Comparison of ENCODE assay signal across 8 mouse cellular contexts in the genomic region with DNA sequence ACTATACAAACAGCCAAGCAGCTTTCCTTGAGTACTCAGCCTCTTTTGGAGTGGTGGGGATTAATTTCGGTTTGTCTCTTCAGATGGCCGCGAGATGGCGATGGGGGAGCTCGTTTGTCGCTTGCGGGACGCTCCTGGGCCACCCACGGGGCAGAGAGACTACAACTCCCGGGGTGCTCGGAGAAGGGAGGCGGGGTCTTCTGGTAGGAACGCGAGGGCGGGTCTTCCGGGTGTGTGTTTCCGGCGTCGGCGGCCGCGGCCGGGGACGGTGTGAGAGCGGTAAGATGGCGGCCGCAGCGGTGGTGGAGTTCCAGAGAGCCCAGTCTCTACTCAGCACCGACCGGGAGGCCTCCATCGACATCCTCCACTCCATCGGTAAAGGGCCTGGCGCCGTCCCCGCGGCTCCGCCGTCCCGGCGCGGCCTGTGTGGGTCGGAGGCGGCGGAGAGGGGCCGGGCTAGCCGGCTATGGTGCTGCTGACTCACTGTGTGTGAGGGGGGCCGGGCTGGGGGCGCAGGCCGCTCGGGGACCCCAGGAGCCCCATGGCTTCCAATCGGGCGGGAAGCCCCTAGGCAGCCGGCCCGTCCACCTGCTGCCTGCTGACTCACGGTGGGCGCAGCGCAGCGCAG. TPM values are rescaled to one million over a fixed set of nuclear protein-coding genes. Genes with fewer than 3 reads are reported as not detected.
DNase-seq lines count a peak whose midpoint lies in the region; ATAC-seq and TF ChIP-seq lines count a peak whose summit lies in the region.

TSS of gene Psmd11 (plus strand) at position 235 of the 628 bp plus-strand sequence.

- peak; percentile 96 for DNase-seq in 3T3-L1 (ENCODE audit: low read depth, low spot score)
- peak; percentile 80 to 92 for DNase-seq in adrenal gland, postnatal 4 days (ENCODE audit: low spot score in 2 of 2)
- peak; percentile 99 for DNase-seq in embryonic facial prominence, embryonic 14.5 days (ENCODE audit: low spot score)
- DNase-seq in heart, adult 2 months, result peak; percentile 94 to 96
- peak; percentile 94 to 95 for DNase-seq in kidney, adult 8-10 months
- peak; percentile 84 to 98 for DNase-seq in spleen, postnatal 10 days (ENCODE audit: low spot score in 2 of 2)

- intact Hi-C loops in heart, adult 2 months (cut with DNase I), result loop anchor here (1.0 kb wide), 1 partner anchor 242 kb away; no protein-coding TSS in a partner anchor

- H3K9ac ChIP-seq in embryonic facial prominence, embryonic 14.5 days (ENCODE audit: low read depth, low read length), result peak within 1 kb of the TSS; percentile 95
- peak within 1 kb of the TSS; percentile 97 for H3K9ac ChIP-seq in heart, adult 2 months (ENCODE audit: low read depth, low read length)
- peak within 1 kb of the TSS; percentile 95 for H3K9ac ChIP-seq in limb, embryonic 13.5 days
- H3K9ac ChIP-seq in midbrain, embryonic 16.5 days (ENCODE audit: low read depth, low read length), result peak within 1 kb of the TSS; percentile 92

- H3K4me3 ChIP-seq in embryonic facial prominence, embryonic 14.5 days (ENCODE audit: low read depth, low read length), result peak within 1 kb of the TSS; percentile 94
- H3K4me3 ChIP-seq in heart, adult 2 months, result peak within 1 kb of the TSS; percentile 95
- peak within 1 kb of the TSS; percentile 99 for H3K4me3 ChIP-seq in limb, embryonic 13.5 days
- peak within 1 kb of the TSS; percentile 98 for H3K4me3 ChIP-seq in midbrain, embryonic 16.5 days (ENCODE audit: low read depth, low read length)

- H3K27me3 ChIP-seq in embryonic facial prominence, embryonic 14.5 days (replicated peaks; ENCODE audit: control insufficient read depth, insufficient read depth, low read length), result no peaks in the 10 kb centered on the region
- no peaks in the 10 kb centered on the region for H3K27me3 ChIP-seq in heart, adult 2 months (ENCODE audit: control insufficient read depth, insufficient read depth, low read length)
- H3K27me3 ChIP-seq in limb, embryonic 13.5 days, result no peaks in the 10 kb centered on the region
- H3K27me3 ChIP-seq in midbrain, embryonic 16.5 days (ENCODE audit: control insufficient read depth, insufficient read depth, low read depth, low read length), result no peaks in the 10 kb centered on the region

- peak; percentile 83 for TF ChIP-seq CTCF in heart, adult 2 months (IDR thresholded peaks at IDR 0.05)

- H3K27ac ChIP-seq in embryonic facial prominence, embryonic 14.5 days (replicated peaks; ENCODE audit: low read depth, low read length), result peak within 1 kb of the TSS; percentile 87
- peak within 1 kb of the TSS; percentile 94 for H3K27ac ChIP-seq in heart, adult 2 months
- H3K27ac ChIP-seq in limb, embryonic 13.5 days, result peak within 1 kb of the TSS; percentile 85
- peak within 1 kb of the TSS; percentile 92 for H3K27ac ChIP-seq in midbrain, embryonic 16.5 days (ENCODE audit: low read length)

- peak; percentile 100 for ATAC-seq in embryonic facial prominence, embryonic 14.5 days (ENCODE audit: low read depth)
- peak; percentile 100 for ATAC-seq in limb, embryonic 13.5 days (ENCODE audit: low FRiP score, low read depth)
- ATAC-seq in midbrain, embryonic 16.5 days, result peak; percentile 100

- peak within 1 kb of the TSS; percentile 81 for H3K4me2 ChIP-seq in embryonic facial prominence, embryonic 14.5 days (ENCODE audit: low read depth, low read length)
- H3K4me2 ChIP-seq in limb, embryonic 13.5 days (replicated peaks), result peak within 1 kb of the TSS; percentile 81
- peak within 1 kb of the TSS; percentile 95 for H3K4me2 ChIP-seq in midbrain, embryonic 16.5 days (ENCODE audit: low read length)

- under 1% methylated on average over 36 of the region's 58 CpGs for WGBS in embryonic facial prominence, embryonic 14.5 days
- 1% methylated on average over 58 of the region's 58 CpGs for WGBS in heart, adult 2 months
- 1% methylated on average over 54 of the region's 58 CpGs for WGBS in limb, embryonic 13.5 days
- WGBS in midbrain, embryonic 16.5 days, result under 1% methylated on average over 36 of the region's 58 CpGs

- TF ChIP-seq POLR2A in heart, adult 2 months (IDR thresholded peaks at IDR 0.05; ENCODE audit: insufficient read depth, low read depth, low read length), result peak; percentile 84

- no peaks in the 10 kb centered on the region for H3K9me3 ChIP-seq in embryonic facial prominence, embryonic 14.5 days (ENCODE audit: control insufficient read depth, low read length)
- no peaks in the 10 kb centered on the region for H3K9me3 ChIP-seq in limb, embryonic 13.5 days
- H3K9me3 ChIP-seq in midbrain, embryonic 16.5 days (replicated peaks; ENCODE audit: control insufficient read depth, low read length, poor library complexity, severe bottlenecking), result no peaks in the 10 kb centered on the region

- peaks cover 7% of the 10 kb centered on the region; the same call in 1 of the 2 replicates for H3K4me1 ChIP-seq in embryonic facial prominence, embryonic 14.5 days (ENCODE audit: control insufficient read depth, insufficient read depth, low read length)
- H3K4me1 ChIP-seq in heart, adult 2 months (ENCODE audit: control insufficient read depth, insufficient read depth, low read length), result no peaks in the 10 kb centered on the region
- peaks cover 8% of the 10 kb centered on the region for H3K4me1 ChIP-seq in limb, embryonic 13.5 days
- peaks cover 15% of the 10 kb centered on the region for H3K4me1 ChIP-seq in midbrain, embryonic 16.5 days (ENCODE audit: control insufficient read depth, insufficient read depth, low read length)

- 0 out of 2 replicates have a peak, but pooled peaks have one; percentile 51 for TF ChIP-seq EP300 in heart, adult 2 months (IDR thresholded peaks at IDR 0.05; ENCODE audit: insufficient read depth, low read depth, low read length)

- H3K36me3 ChIP-seq in embryonic facial prominence, embryonic 14.5 days (ENCODE audit: control insufficient read depth, insufficient read depth, low read length), result peaks cover 18% of the 10 kb centered on the region
- peaks cover 5% of the 10 kb centered on the region for H3K36me3 ChIP-seq in heart, adult 2 months (ENCODE audit: control insufficient read depth, insufficient read depth, low read length)
- peaks cover 17% of the 10 kb centered on the region for H3K36me3 ChIP-seq in limb, embryonic 13.5 days
- peaks cover 10% of the 10 kb centered on the region for H3K36me3 ChIP-seq in midbrain, embryonic 16.5 days (ENCODE audit: control insufficient read depth, insufficient read depth, low read length)

- H3K79me2 ChIP-seq in heart, adult 2 months (replicated peaks; ENCODE audit: control insufficient read depth, insufficient read depth, low read length), result 0 out of 2 replicates have a peak, but pooled peaks cover 2% of the 10 kb centered on the region

RNA-seq across cellular contexts. Expression of gene Psmd11, which starts in this region (rescaled TPM):
- total RNA-seq in adrenal gland, postnatal 4 days (2021), result 100 to 1,000 TPM; 116 to 131 TPM
- polyA plus RNA-seq in embryonic facial prominence, embryonic 14.5 days (2014; fragmentation: Nextera tagmentation; extraction: Ambion mirVana), result 264 and 294 TPM in 2 replicates
- 100 to 1,000 TPM in 1 of 2 experiments, 10 to 100 TPM in 1; 98.4 to 107 TPM for total RNA-seq in heart, adult 2 months (2021)
- 51.3 and 83.3 TPM in 2 replicates for polyA plus RNA-seq in heart, adult 2 months (2012; rRNA removed)
- polyA plus RNA-seq in limb, embryonic 13.5 days (2015; fragmentation: Nextera tagmentation; extraction: Ambion mirVana), result 332 and 353 TPM in 2 replicates
- polyA plus RNA-seq in midbrain, embryonic 16.5 days (2015; fragmentation: Nextera tagmentation; extraction: Ambion mirVana), result 270 and 301 TPM in 2 replicates

Comparison
In these comparisons a context has a peak if more than half of its experiments do, and no peak if none do; other contexts are left out.
1. Peak in every context shown above with its lines: DNase-seq, ATAC-seq, H3K4me3 ChIP-seq and H3K27ac ChIP-seq.